Mouse (Mus musculus): Measurements from ENCODE around the gene Spc24.

Spc24 gene

DNA sequence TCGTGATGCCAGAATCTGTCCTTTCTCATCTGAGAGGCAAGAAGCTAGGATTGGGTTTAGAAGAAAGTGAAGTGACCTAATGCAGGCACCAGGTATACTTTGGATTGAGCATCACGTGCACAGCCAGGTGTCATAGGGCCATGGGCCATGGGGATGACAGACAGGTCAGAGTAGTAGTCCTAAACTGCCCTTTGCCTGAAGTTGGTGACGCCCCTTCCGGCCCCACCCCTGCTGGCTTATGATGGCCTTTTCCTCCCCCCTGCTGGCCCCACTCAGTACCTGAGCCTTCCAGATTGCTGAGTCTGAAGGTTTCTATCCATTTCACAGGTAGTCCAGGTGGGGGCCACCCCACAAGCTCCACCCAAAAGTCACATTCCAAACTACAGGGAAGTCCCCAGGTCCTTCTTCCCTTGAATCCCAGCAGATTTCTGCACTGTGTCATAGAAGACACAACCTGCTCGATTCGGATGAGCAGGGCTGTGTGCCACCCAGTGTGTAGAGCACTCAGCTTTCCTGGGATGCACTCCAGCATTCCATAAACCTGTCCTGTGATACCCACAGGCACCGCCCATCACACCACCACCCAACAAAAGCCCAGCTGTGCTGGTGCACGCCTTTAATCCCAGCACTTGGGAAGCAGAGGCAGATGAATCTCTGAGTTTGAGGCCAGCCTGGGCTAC is 53.4 kb downstream of the Spc24 start:
- no peak for DNase-seq (ENCODE audit: low spot score)

DNA sequence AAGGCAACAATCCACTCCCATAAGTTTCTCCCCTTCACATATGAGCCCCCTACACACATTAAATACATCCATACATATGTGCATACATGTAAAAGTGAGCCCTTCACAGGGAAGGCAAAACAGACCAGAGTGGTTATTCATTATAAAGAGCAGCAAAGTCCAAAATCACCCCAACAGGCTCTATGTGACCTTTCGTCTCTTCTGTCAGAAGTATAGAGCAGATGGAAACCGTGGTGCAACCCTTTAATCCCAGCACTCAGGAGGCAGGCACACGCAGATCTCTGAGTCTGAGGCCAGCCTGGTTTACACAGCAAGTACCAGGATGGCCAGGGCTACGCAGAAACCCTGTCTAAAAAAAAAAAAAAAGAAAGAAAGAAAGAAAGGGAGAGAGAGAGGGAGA is 54.0 kb downstream of the Spc24 start:
- no peak for DNase-seq (ENCODE audit: low spot score)

Data from MN1 (cell line).